Mouse (Mus musculus) cerebellum, adult 2 months (tissue): Measurements from ENCODE around the gene Mllt3.

ENCODE experiments used
- CTCF ChIP-seq: fragments of 200-500 bp; IDR thresholded peaks from 2 replicates; pipeline ENCODE4 v1.5.1; 2011; ENCODE audit warnings: low read depth, mild to moderate bottlenecking, control low read depth, low read length, moderate library complexity, borderline replicate concordance; ENCODE audit not compliant: insufficient read depth
- POLR2A ChIP-seq: fragments of 200-500 bp; IDR thresholded peaks from 2 replicates; pipeline ENCODE4 v1.6.1; 2011; ENCODE audit warnings: low read length, control low read depth, borderline replicate concordance; ENCODE audit not compliant: insufficient read depth

DNA sequence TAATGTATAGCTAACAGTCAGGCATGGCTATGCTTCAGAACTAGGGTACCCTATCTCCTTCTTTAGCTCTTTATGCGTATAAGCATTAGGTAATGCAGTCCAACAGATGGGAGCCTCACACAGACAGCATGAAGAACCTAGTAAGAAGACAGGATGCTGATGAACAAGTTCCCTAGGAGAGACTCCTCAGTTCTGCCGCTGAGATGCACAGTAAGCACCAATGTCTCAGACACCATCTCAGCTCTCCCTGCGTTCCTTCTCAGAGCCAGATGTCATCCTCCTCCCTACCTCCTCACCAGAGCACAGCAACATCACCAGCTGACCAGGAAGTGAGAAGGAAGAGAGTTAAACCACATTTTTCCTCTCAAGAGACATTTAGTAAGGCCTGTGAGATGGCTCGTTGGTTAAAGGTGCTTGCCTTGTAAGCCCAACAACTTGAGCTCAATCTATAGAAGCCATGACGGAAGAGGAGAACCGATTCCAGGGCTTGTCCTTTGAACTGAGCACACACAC lies 202.3 kb downstream of the Mllt3 start:
- TF ChIP-seq POLR2A (no peak), CTCF (no peak)
